Mouse (Mus musculus): ENCODE measurements around the gene Spint2. TPM values are rescaled to one million over a fixed set of nuclear protein-coding genes. Genes with fewer than 3 reads are reported as not detected.
A peak's percentile ranks its signal among the peaks of the same experiment; 100 is the strongest.

Spint2 gene
- total RNA-seq, 2 experiments from 2014 or later = 21.1 to 24.4 TPM

GRCm38 (mm10) chr7:29305263-29305988 lies 23.7 kb upstream of the Spint2 start:
- peak in 1 of 2 experiments; percentile 28 for DNase-seq (ENCODE audit: low spot score in 2 of 2)

GRCm38 (mm10) chr7:29304463-29305262 lies 23.0 kb upstream of the Spint2 start:
- peak in 1 of 2 experiments; percentile 63 for DNase-seq (ENCODE audit: low spot score in 2 of 2)
- intact Hi-C loops (cut with DNase I) = loop anchor here (2.0 kb wide), 1 partner anchor 214 kb away; the partner anchor contains the start of gene Sipa1l3

More at GRCm38 (mm10) chr7:29305263-29305988, 23.7 kb upstream of the Spint2 start:
- intact Hi-C loops (cut with DNase I) = loop anchor here (2.0 kb wide), 1 partner anchor 213 kb away; the partner anchor contains the start of gene Sipa1l3

- peak; percentile 87 to 97 for DNase-seq (ENCODE audit: low spot score in 2 of 2)
- intact Hi-C loops (cut with DNase I) = loop anchor here (2.0 kb wide), 1 partner anchor 215 kb away; the partner anchor contains the start of gene Sipa1l3
Observed at GRCm38 (mm10) chr7:29303738-29304462, 22.2 kb upstream of the Spint2 start, which contains the start of gene Dpf1. TSS of gene Dpf1 (plus strand) at chr7:29303951.

GRCm38 (mm10) chr7:29302641-29303040 lies 20.9 kb upstream of the Spint2 start:
- intact Hi-C loops (cut with DNase I) = no loop called here
- no peak for DNase-seq (ENCODE audit: low spot score in 2 of 2)

- peak; percentile 66 to 71 for DNase-seq (ENCODE audit: low spot score in 2 of 2)
- intact Hi-C loops (cut with DNase I) = no loop called here
Observed at GRCm38 (mm10) chr7:29301127-29301566, 19.4 kb upstream of the Spint2 start.

GRCm38 (mm10) chr7:29296998-29297397 lies 15.3 kb upstream of the Spint2 start:
- intact Hi-C loops (cut with DNase I) = loop anchor here (1.0 to 10.0 kb wide), 4 partner anchors 50 to 246 kb away; partner anchors contain the start of genes Ggn and Spred3
- DNase-seq (ENCODE audit: low spot score in 2 of 2) = peak; percentile 46 to 63

GRCm38 (mm10) chr7:29295861-29296647 lies 14.3 kb upstream of the Spint2 start:
- intact Hi-C loops (cut with DNase I) = loop anchor here (2.0 to 10.0 kb wide), 3 partner anchors 49 to 245 kb away; partner anchors contain the start of genes Ggn and Spred3
- DNase-seq (ENCODE audit: low spot score in 2 of 2) = no peak

- intact Hi-C loops (cut with DNase I) = loop anchor here (10.0 kb wide), 1 partner anchor 119 kb away; the partner anchor contains the start of genes Ggn and Spred3
- no peak for DNase-seq (ENCODE audit: low spot score in 2 of 2)
Observed at GRCm38 (mm10) chr7:29294111-29294761, 12.5 kb upstream of the Spint2 start.

GRCm38 (mm10) chr7:29293131-29294065 lies 11.7 kb upstream of the Spint2 start:
- no peak for DNase-seq (ENCODE audit: low spot score in 2 of 2)
- intact Hi-C loops (cut with DNase I) = loop anchor here (10.0 kb wide), 1 partner anchor 119 kb away; the partner anchor contains the start of genes Ggn and Spred3

- intact Hi-C loops (cut with DNase I) = loop anchor here (10.0 kb wide), 1 partner anchor 118 kb away; the partner anchor contains the start of genes Ggn and Spred3
- no peak for DNase-seq (ENCODE audit: low spot score in 2 of 2)
Observed at GRCm38 (mm10) chr7:29292458-29293098, 10.9 kb upstream of the Spint2 start.

- intact Hi-C loops (cut with DNase I) = loop anchor here (10.0 kb wide), 1 partner anchor 117 kb away; the partner anchor contains the start of genes Ggn and Spred3
- no peak for DNase-seq (ENCODE audit: low spot score in 2 of 2)
Observed at GRCm38 (mm10) chr7:29291616-29292457, 10.1 kb upstream of the Spint2 start.

- DNase-seq (ENCODE audit: low spot score in 2 of 2) = no peak
- intact Hi-C loops (cut with DNase I) = loop anchor here (10.0 kb wide), 1 partner anchor 116 kb away; the partner anchor contains the start of genes Ggn and Spred3
Observed at GRCm38 (mm10) chr7:29290691-29291485, 9.2 kb upstream of the Spint2 start.

GRCm38 (mm10) chr7:29289856-29290255 lies 8.1 kb upstream of the Spint2 start:
- intact Hi-C loops (cut with DNase I) = loop anchor here (10.0 kb wide), 1 partner anchor 115 kb away; the partner anchor contains the start of genes Ggn and Spred3
- DNase-seq (ENCODE audit: low spot score in 2 of 2) = no peak

GRCm38 (mm10) chr7:29288942-29289638 lies 7.4 kb upstream of the Spint2 start, which contains the start of gene Ppp1r14a:
TSS of gene Ppp1r14a (plus strand) at chr7:29289308.
- intact Hi-C loops (cut with DNase I) = no loop called here
- no peak for DNase-seq (ENCODE audit: low spot score in 2 of 2)
